Mouse (Mus musculus): ENCODE results near the gene Paqr7.

Gene Paqr7

DNA sequence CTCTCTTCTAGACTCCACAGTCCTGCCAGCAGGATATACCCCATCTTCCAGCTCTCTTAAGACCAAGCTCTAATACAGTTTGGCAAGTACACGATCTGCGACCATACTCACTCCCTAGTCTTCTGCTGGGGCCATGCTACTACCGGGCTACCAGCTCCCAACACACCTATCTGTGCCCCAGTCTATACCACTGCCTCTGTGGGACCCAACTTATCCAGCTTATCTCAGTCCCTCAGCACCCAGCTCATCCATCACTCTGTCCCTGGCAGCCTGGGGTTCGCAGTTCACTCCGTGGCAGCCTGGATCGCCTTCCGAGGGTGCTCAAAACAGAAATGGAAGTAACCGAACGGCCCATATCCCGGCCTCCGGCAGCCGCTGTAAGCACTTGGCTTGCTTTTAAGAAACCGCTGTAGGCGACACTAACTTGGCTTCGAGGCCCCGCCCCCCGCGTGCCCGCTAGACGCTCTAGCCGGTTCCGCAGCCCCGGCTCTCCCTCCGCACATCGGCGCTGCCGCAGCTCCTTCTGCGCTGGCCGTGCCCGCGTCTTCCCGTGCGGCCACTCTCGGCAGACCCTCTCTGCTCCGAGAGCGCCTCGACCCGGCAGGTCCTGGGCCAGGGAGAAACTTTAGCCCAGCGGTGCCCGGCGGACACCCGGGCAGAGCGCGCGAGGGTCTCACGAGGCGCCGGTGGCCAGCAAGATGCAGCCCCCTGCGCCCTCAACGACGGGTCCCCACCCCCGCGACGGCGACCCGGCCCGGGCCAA lies 37.8 kb downstream of the Paqr7 start:
- peak; percentile 69 for DNase-seq (ENCODE audit: low read depth, low spot score)

DNA sequence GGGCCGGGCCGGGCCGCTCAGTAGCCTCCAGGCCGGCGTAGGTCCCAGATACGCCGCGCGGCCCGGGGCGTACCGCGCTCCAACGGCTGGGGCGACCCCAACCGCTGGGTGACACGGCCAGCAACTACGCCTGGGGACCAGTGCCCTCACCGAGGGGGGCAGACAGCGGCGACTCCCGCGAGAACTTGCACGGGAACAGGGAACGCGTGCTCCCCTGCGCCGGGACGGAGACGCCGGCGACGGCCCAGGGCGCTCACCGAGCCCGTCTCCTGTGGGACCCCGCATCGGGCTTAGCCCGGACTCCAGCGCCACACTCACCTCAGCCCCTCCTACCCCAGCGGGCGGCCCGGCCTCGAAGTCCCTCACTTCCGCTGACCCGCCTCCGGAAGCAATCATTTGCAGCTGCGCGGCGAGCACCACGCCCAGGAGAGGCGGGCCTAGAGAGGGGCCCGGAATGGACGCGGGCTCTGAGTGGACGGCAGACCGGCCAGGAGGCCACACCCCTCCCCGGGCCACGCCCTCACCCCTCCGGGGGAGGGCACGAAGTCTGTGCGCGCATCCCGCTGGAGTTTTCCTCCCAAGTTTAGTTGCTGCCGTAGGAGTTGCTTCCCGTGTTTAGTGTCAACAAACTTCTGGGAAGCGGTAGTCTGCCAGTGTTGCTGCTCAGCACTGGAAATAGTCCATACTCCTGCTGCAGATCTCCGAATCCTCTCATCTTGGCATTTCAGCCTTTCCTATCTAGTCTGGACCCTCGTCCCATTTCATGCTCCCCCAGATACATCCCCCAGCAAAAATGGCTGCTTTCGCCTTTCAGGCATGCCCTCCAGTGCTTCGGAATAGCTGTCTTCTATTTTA lies 38.7 kb downstream of the Paqr7 start, which contains the start of gene Mtfr1l:
Gene Mtfr1l (minus strand): TSS at position 456 of the 855 bp plus-strand sequence.
- DNase-seq (ENCODE audit: low read depth, low spot score) = peak; percentile 95

- DNase-seq (ENCODE audit: low read depth, low spot score) = peak; percentile 73
Observed at GRCm38 (mm10) chr4:134535787-134536151, 39.3 kb downstream of the Paqr7 start.

- no peak for DNase-seq (ENCODE audit: low read depth, low spot score)
Observed at GRCm38 (mm10) chr4:134538997-134539580, 42.6 kb downstream of the Paqr7 start.

DNA sequence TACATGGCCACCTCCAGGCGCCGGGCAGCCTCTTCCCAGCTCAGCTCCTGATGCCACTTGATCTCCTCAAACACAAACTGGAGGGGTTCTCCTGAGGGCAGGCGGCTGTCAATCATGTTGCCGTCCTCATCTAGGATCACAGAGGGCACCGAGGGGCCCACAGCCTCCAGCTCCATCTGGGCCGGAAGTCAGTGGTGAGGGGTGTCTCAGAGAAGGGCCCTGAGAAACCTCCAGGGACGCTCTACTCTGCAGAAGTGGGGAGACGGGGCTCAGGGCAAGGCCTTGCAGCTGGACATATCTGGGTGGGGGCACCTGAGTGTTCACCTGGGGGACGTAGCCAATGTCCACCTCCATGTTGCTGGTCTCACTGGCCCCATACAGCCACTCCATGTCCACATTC lies 46.2 kb downstream of the Paqr7 start:
- DNase-seq (ENCODE audit: low read depth, low spot score) = no peak

GRCm38 (mm10) chr4:134543261-134543660 lies 46.8 kb downstream of the Paqr7 start:
- DNase-seq (ENCODE audit: low read depth, low spot score) = peak; percentile 93

DNA sequence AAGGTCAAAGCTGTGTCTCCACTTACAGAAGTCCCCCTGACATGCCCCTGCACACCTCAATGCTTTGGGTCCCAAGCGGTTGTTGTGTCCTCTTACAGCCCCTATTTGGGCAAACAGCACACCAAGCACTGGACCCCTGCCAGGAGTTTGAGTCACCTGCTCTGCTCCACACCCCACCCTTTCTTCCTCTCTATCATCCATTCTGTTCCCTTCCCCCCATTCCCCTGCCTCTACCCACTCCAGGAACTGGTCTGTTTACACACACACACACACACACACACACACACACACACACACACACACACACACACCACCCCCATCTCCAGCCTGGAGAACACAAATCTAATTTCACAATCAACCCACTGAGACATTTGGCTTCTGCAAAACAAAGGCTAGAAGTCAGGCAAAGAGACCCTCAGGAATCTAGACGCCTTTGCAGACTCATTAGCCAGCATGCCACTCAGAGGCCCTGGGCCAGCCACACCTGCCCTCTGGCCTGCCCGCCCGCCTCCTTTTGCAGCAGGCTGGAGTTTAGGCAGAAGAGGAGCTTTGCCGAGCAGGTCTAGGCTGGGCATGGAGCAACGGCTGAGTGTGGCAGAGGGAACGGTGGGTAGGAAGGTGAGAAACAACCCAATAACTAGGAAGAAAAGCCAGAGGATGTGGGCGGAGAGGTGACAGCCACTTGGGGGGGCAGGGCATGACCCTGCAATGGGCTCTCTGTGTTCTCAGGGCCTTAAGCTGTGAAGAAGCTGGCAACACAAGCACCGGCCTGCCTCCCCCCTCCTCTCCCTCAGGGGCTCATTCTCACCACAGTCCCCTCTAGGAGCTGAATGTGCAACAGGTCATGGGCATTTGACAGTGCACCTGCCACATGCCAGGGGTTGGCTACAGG lies 50.6 kb downstream of the Paqr7 start:
- DNase-seq (ENCODE audit: low read depth, low spot score) = peak; percentile 41

DNA sequence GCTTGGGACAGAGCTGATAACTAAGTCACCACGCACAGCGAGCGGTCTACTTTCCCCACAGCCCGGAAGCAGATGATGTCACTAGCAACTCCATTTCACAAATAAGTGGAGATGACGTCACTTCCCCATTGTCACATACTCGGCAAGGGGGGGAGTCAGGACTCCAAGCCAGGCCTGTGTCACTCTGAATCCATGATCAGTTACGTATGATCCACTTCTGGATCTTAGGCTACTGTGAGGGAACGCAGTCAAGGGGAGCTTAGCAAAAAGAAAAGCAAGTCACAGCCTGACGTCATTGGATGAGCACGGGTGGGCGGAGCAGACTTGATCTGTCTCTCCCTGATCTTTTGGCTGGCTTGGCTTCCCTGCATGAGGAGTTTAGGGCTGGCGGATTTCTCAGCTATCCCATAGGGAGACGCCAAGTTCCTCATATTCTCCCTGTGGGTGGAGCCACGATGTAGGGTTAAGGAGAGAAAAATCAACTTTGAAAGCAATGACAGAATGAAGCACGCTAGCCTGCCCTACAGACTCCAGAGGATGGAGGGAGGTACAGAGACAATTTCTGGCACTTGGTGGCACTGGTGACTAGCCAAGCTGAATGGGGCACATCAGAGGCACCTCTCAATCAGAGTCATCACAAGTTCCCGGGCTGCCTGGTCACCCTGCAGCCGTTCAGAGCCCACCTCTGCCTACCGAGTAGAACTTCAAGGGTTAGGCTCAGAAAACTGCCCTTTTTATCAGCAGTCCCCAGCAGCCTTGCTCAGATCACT lies 51.9 kb downstream of the Paqr7 start:
- no peak for DNase-seq (ENCODE audit: low read depth, low spot score)

GRCm38 (mm10) chr4:134549899-134550298 lies 53.4 kb downstream of the Paqr7 start:
- DNase-seq (ENCODE audit: low read depth, low spot score) = no peak

- peak; percentile 63 for DNase-seq (ENCODE audit: low read depth, low spot score)
Observed at GRCm38 (mm10) chr4:134551494-134552316, 55.2 kb downstream of the Paqr7 start, which contains the start of gene Selenon. Selenon (minus strand) TSS chr4:134552166.

DNA sequence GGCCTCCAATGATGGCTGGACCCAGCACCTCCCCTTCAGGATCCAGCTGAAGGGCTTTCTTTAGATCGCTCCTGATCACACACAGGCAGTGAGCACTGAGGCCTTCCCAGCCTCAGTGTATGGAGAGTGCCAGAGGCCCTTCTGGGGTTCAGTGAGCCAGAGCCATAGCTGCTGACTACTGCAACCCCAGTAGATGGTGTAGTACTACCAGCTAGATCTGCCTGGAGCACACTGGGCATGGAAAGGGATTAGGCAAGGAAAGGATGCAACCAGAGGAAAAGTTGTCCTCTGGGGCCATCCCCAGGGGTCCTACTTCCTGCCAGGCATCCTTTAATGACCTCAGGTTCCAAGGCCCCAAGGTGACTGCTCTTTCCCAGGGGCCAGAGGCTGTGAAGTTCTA lies 57.1 kb downstream of the Paqr7 start:
- DNase-seq (ENCODE audit: low read depth, low spot score) = peak; percentile 38

GRCm38 (mm10) chr4:134555956-134556580 lies 59.6 kb downstream of the Paqr7 start:
- DNase-seq (ENCODE audit: low read depth, low spot score) = peak; percentile 46

DNA sequence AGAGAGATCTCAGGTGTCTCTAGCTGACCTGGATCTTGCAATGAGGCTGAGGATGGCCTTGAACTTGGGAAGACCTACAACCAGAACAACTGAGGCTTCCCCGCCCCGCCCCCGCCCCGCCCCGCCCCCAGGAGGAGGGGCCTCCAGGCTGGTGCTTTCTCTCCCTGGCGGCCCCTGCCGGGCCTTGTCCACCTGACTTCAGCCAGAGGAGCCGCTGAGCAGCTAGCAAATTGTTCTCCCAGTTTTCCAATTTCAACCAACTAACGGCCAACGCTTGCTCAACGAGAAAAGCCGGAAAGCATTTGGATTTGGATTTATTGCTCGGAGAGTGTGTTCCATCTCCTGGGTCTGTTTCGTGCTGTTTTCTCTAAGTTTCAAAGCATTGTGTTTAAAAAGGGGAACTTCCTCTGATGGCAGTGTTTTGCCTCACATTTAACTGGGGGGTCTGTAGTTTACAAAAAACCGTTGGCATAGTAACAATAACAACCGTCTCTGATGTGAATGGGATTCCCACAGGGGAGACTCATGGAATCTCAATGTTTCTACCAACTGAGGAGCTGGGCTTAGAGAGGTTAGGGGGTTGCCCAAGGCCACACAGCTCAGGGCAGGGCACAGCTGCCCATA lies 61.2 kb downstream of the Paqr7 start:
- no peak for DNase-seq (ENCODE audit: low read depth, low spot score)

DNA sequence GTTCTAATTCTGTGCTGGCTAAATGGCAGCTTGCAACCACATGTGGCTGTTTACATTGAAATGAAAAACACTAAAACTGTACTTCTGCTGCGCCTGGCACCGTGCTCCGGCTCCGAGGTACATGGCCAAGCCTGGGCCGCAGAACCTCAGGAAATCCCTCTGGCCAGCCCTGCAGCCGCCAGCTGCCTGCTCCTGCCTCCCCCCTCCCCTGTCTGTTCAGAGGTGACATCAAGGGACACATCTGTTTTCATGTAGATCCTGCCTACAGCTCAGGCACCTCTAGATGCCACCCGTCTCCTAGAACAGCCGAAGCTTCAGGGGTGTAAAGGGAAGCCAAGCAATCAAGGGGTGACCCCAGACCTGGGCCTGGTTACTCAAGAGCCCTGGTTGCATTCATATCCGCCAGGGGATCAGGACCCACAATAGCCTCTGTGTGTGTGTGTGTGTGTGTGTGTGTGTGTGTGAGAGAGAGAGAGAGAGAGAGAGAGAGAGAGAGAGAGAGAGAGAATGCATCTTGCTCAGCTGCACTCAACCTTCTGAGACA lies 62.1 kb downstream of the Paqr7 start:
- DNase-seq (ENCODE audit: low read depth, low spot score) = no peak

DNA sequence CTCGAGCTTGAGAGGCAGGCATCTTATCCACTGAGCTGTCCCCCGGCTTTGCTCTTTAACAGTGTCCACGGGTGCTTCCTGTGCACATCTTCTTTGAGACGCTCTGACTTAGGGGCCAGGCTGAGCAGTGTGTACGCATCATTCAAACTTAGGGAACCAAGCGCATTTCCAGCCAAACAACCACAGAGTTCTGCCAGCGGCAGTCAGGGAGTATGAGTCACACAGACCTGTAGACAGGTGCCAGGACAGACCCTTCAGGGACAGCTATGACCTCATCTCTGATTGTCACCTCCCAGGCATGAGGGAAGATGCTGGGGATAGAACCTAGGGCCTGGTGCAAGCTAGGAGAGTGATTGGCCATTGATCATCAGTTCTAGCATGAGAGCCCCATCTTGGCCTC lies 62.7 kb downstream of the Paqr7 start:
- peak; percentile 43 for DNase-seq (ENCODE audit: low read depth, low spot score)

All from 3T3-L1 (cell line).